Mouse (Mus musculus) kidney, adult 2 months (tissue): ENCODE measurements around the gene Slc6a1.

Source experiments
- CTCF ChIP-seq: fragments of 200-500 bp; conservative IDR thresholded peaks from 2 replicates; pipeline ENCODE4 v1.5.1; 2011; ENCODE audit warnings: low read depth, mild to moderate bottlenecking, control low read depth, low read length, moderate library complexity, mixed read lengths; ENCODE audit not compliant: insufficient read depth, insufficient read length
- POLR2A ChIP-seq: fragments of 200-500 bp; IDR thresholded peaks from one replicate; pipeline ENCODE4 v1.6.1; 2011; ENCODE audit warnings: low read depth, low read length, control low read depth

- TF ChIP-seq POLR2A (no peak), CTCF (no peak)
Measured at GRCm38 (mm10) chr6:114283278-114283770, 889 bp downstream of the Slc6a1 start.
